Mouse (Mus musculus) central nervous system, embryonic 18 days (tissue): ENCODE measurements around the gene Gm20458. TPM values are rescaled to one million over a fixed set of nuclear protein-coding genes. Genes with fewer than 3 reads are reported as not detected.

Source experiments
- polyA plus RNA-seq: library from polyadenylated mRNA; depleted of rRNA; stranded (reverse); fragments of >200 nt; gene quantifications from 2 replicates; pipeline ENCODE4 v1.2.3, GENCODE M21; 2012; rRNA removed

Gene Gm20458
- 9.1 and 11.2 TPM in 2 replicates for polyA plus RNA-seq

GRCm38 (mm10) chr2:164460745-164461551, at the start of gene Gm20458:
Gm20458 (plus strand) TSS chr2:164460967.

GRCm38 (mm10) chr2:164443460-164444000, 17.2 kb upstream of the Gm20458 start, which contains the start of gene Sdc4:
Sdc4 (minus strand) TSS chr2:164443887.

GRCm38 (mm10) chr2:164456864-164457300, 3.9 kb upstream of the Gm20458 start, which contains the start of gene Sys1:
Sys1 (plus strand) TSS chr2:164456964.

GRCm38 (mm10) chr2:164473624-164474023, 12.9 kb downstream of the Gm20458 start, which contains the start of gene Trp53tg5:
Trp53tg5 (minus strand) TSS chr2:164473724.

GRCm38 (mm10) chr2:164485681-164486257, 25.0 kb downstream of the Gm20458 start, which contains the start of gene Dbndd2:
Dbndd2 (plus strand) TSS chr2:164486106.

GRCm38 (mm10) chr2:164496847-164497690, 36.3 kb downstream of the Gm20458 start, which contains the start of gene Pigt:
Pigt (plus strand) TSS chr2:164497520.

Other genes with a start within 250 kb of the Gm20458 start
- not detected in 2 replicates for gene Wfdc15b, start 239.3 kb upstream of the Gm20458 start, polyA plus RNA-seq
- not detected in 2 replicates for gene Svs2, start 222.5 kb upstream of the Gm20458 start, polyA plus RNA-seq
- not detected in 2 replicates for gene Svs3b, start 204.3 kb upstream of the Gm20458 start, polyA plus RNA-seq
- not detected in 2 replicates for gene Svs4, start 182.5 kb upstream of the Gm20458 start, polyA plus RNA-seq
- not detected in 2 replicates for gene Svs3a, start 171.7 kb upstream of the Gm20458 start, polyA plus RNA-seq
- not detected in 2 replicates for gene Svs6, start 144.2 kb upstream of the Gm20458 start, polyA plus RNA-seq
- not detected in 2 replicates for gene Svs5, start 128.2 kb upstream of the Gm20458 start, polyA plus RNA-seq
- gene Slpi, start 71.9 kb upstream of the Gm20458 start, polyA plus RNA-seq = 0.16 and 0.70 TPM in 2 replicates
- gene Rbpjl, start 57.8 kb upstream of the Gm20458 start, polyA plus RNA-seq = 0.23 and 0.35 TPM in 2 replicates
- gene Matn4, start 55.8 kb upstream of the Gm20458 start, polyA plus RNA-seq = 7.2 and 8.0 TPM in 2 replicates
- 4.0 and 5.1 TPM in 2 replicates for gene Sdc4, start 17.1 kb upstream of the Gm20458 start, polyA plus RNA-seq
- 64.2 TPM in 2 replicates for gene Sys1, start 4.0 kb upstream of the Gm20458 start, polyA plus RNA-seq
- gene Trp53tg5, start 12.8 kb downstream of the Gm20458 start, polyA plus RNA-seq = not detected in 2 replicates
- 21.0 and 24.6 TPM in 2 replicates for gene Dbndd2, start 25.1 kb downstream of the Gm20458 start, polyA plus RNA-seq
- gene Pigt, start 36.6 kb downstream of the Gm20458 start, polyA plus RNA-seq = 81.4 and 104 TPM in 2 replicates
- gene Wfdc2, start 101.4 kb downstream of the Gm20458 start, polyA plus RNA-seq = 2.1 and 3.3 TPM in 2 replicates
- not detected in 2 replicates for gene Spint3, start 112.5 kb downstream of the Gm20458 start, polyA plus RNA-seq
- 0.15 TPM in 1 of 2 replicates, not detected in the other for gene Wfdc6a, start 124.5 kb downstream of the Gm20458 start, polyA plus RNA-seq
- not detected in 2 replicates for gene Eppin, start 132.6 kb downstream of the Gm20458 start, polyA plus RNA-seq
- not detected in 2 replicates for gene Wfdc6b, start 152.6 kb downstream of the Gm20458 start, polyA plus RNA-seq
- not detected in 2 replicates for gene Wfdc8, start 152.7 kb downstream of the Gm20458 start, polyA plus RNA-seq
- not detected in 2 replicates for gene Wfdc16, start 177.8 kb downstream of the Gm20458 start, polyA plus RNA-seq
- 0.21 TPM in 1 of 2 replicates, not detected in the other for gene Wfdc10, start 195.1 kb downstream of the Gm20458 start, polyA plus RNA-seq
- not detected in 2 replicates for gene Wfdc9, start 195.6 kb downstream of the Gm20458 start, polyA plus RNA-seq
- gene Wfdc11, start 213.1 kb downstream of the Gm20458 start, polyA plus RNA-seq = not detected in 2 replicates
- not detected in 2 replicates for gene Wfdc13, start 224.1 kb downstream of the Gm20458 start, polyA plus RNA-seq
- gene Spint4, start 237.5 kb downstream of the Gm20458 start, polyA plus RNA-seq = not detected in 2 replicates